Mouse (Mus musculus): ENCODE measurements at regions not wholly inside any gene's neighbourhood (a gene's known extent, or its start where the extent isn't known, plus 50 kb on each side); places are given as distances from the start of the nearest gene placed in this dataset.

DNA sequence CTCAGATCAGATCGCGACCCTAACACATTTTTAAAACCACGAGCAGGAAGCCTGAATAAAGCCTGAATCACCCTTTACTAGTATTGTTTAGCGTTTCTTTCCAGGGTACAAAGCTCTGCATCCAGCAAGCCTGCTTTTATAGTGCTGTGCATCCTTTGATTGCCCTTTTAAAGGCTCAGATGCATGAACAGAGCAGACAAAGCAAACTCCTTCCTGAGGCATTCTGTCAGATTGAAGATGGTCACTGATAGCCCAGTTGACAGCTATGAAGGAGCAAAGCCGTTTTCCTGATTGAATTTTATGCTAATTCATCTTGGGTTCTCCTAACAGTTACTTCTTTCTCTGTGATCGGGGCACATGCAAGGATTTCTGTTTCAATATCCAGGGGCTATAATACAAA lies 775.4 kb downstream of the Fam181b start:
- TF ChIP-seq POLR2A (IDR thresholded peaks at IDR 0.05; ENCODE audit: insufficient read length, low read depth) (no peak), POLR2AphosphoS2 (IDR thresholded peaks at IDR 0.05; ENCODE audit: insufficient read length, low read depth) (no peak), CEBPB (IDR thresholded peaks at IDR 0.05; ENCODE audit: insufficient read depth, poor library complexity, severe bottlenecking) (no peak)

All from myocyte (in vitro differentiated cells).